Mouse (Mus musculus) MEL (cell line): ENCODE measurements around the gene Uba2. TPM values are rescaled to one million over a fixed set of nuclear protein-coding genes. Genes with fewer than 3 reads are reported as not detected.

Source experiments
- DNase-seq: peaks from one replicate; pipeline ENCODE4 v3.0.0; 2011; ENCODE audit warnings: low read depth, low spot score
- H3K27ac ChIP-seq: 2 replicates; pipeline ENCODE4 v1.5.1; 2012; ENCODE audit warnings: low read depth, mild to moderate bottlenecking, control low read depth, low read length, moderate library complexity; ENCODE audit not compliant: control insufficient read depth
- H3K27me3 ChIP-seq, 2 experiments: fragments of 150-350 bp in 1 of 2; sonication (generic) in 1 of 2; 2 replicates each; pipeline ENCODE4 v1.6.1; 2012; ENCODE audit warnings: low read length in 2 of 2, mild to moderate bottlenecking in 2 of 2, improper control_type of control experiment in 1 of 2, moderate library complexity in 1 of 2; ENCODE audit not compliant: insufficient read depth in 2 of 2, control insufficient read depth in 1 of 2
- H3K36me3 ChIP-seq, 2 experiments: 2 replicates each; pipeline ENCODE4 v1.6.1; 2012 to 2014; ENCODE audit warnings: low read length in 2 of 2, improper control_type of control experiment in 1 of 2, inconsistent platforms in 1 of 2, mild to moderate bottlenecking in 1 of 2; ENCODE audit not compliant: insufficient read depth in 2 of 2, control insufficient read depth in 1 of 2
- H3K4me1 ChIP-seq, 2 experiments: fragments of 150-350 bp in 1 of 2; sonication (generic) in 1 of 2; 2 replicates each; pipeline ENCODE4 v1.6.1; 2012; ENCODE audit warnings: low read length in 2 of 2, improper control_type of control experiment in 1 of 2, mild to moderate bottlenecking in 1 of 2; ENCODE audit not compliant: insufficient read depth in 2 of 2, control insufficient read depth in 1 of 2
- H3K4me3 ChIP-seq, 2 experiments: fragments of 150-350 bp in 1 of 2; sonication (generic) in 1 of 2; 2 replicates each; pipeline ENCODE4 v1.5.1; 2012; ENCODE audit warnings: low read depth in 2 of 2, low read length in 2 of 2, mild to moderate bottlenecking in 2 of 2, moderate library complexity in 2 of 2, control low read depth in 1 of 2, improper control_type of control experiment in 1 of 2; ENCODE audit not compliant: control insufficient read depth in 1 of 2, insufficient read depth in 1 of 2
- H3K79me2 ChIP-seq: 2 replicates; pipeline ENCODE4 v1.6.1; 2012; ENCODE audit warnings: mild to moderate bottlenecking, low read length, moderate library complexity; ENCODE audit not compliant: control insufficient read depth, poor library complexity, insufficient read depth
- H3K9ac ChIP-seq: 2 replicates; pipeline ENCODE4 v1.6.1; 2012; ENCODE audit warnings: low read depth, mild to moderate bottlenecking, control low read depth, low read length, moderate library complexity; ENCODE audit not compliant: control insufficient read depth, poor library complexity, severe bottlenecking
- H3K9me3 ChIP-seq: fragments of 150-350 bp; sonication (generic); replicated peaks from 2 replicates; pipeline ENCODE4 v1.6.1; 2012; ENCODE audit warnings: mild to moderate bottlenecking, low read length, improper control_type of control experiment, moderate library complexity; ENCODE audit not compliant: insufficient read depth
- CHD1 ChIP-seq: IDR thresholded peaks from 2 replicates; pipeline ENCODE4 v1.6.1; 2012; ENCODE audit warnings: low read depth, mild to moderate bottlenecking, inconsistent platforms, low read length, improper control_type of control experiment
- CHD2 ChIP-seq: IDR thresholded peaks from 2 replicates; pipeline ENCODE4 v1.6.1; 2011; ENCODE audit warnings: low read length, improper control_type of control experiment
- CTCF ChIP-seq, 3 experiments: IDR thresholded peaks in 2 of 3; conservative IDR thresholded peaks in 1 of 3; 2 replicates each; pipeline ENCODE4 v1.5.1; 2011 to 2012; ENCODE audit warnings: low read length in 3 of 3, low read depth in 2 of 3, mild to moderate bottlenecking in 2 of 3, improper control_type of control experiment in 1 of 3, inconsistent platforms in 1 of 3, mixed read lengths in 1 of 3, moderate library complexity in 1 of 3; ENCODE audit not compliant: control insufficient read depth in 1 of 3, insufficient read depth in 1 of 3, poor library complexity in 1 of 3, severe bottlenecking in 1 of 3
- E2F4 ChIP-seq: IDR thresholded peaks from 2 replicates; pipeline ENCODE4 v1.6.1; 2011; ENCODE audit warnings: low read depth, low read length, improper control_type of control experiment, borderline replicate concordance
- EP300 ChIP-seq, 2 experiments: IDR thresholded peaks; 2 replicates each; pipeline ENCODE4 v1.6.1; 2011; ENCODE audit warnings: improper control_type of control experiment in 2 of 2, low read length in 2 of 2, low read depth in 1 of 2, mild to moderate bottlenecking in 1 of 2
- ETS1 ChIP-seq: IDR thresholded peaks from 2 replicates; pipeline ENCODE4 v1.6.1; 2012; ENCODE audit warnings: low read depth, mild to moderate bottlenecking, inconsistent platforms, low read length, improper control_type of control experiment, moderate library complexity
- GATA1 ChIP-seq: IDR thresholded peaks from 2 replicates; pipeline ENCODE4 v1.6.1; 2011; ENCODE audit warnings: low read depth, low read length, improper control_type of control experiment
- JUND ChIP-seq: IDR thresholded peaks from 2 replicates; pipeline ENCODE4 v1.6.1; 2011; ENCODE audit warnings: low read depth, mild to moderate bottlenecking, improper control_type of control experiment, low read length
- KAT2A ChIP-seq: conservative IDR thresholded peaks from 2 replicates; pipeline ENCODE4 v1.6.1; 2012; ENCODE audit warnings: low read depth, low read length, improper control_type of control experiment, inconsistent platforms
- MAFK ChIP-seq: IDR thresholded peaks from 2 replicates; pipeline ENCODE4 v1.6.1; 2011; ENCODE audit warnings: low read depth, mild to moderate bottlenecking, low read length, improper control_type of control experiment, borderline replicate concordance
- MAX ChIP-seq: IDR thresholded peaks from 2 replicates; pipeline ENCODE4 v1.6.1; 2011; ENCODE audit warnings: low read length, improper control_type of control experiment
- MAZ ChIP-seq: IDR thresholded peaks from 2 replicates; pipeline ENCODE4 v1.6.1; 2012; ENCODE audit warnings: low read depth, mild to moderate bottlenecking, inconsistent platforms, low read length, improper control_type of control experiment
- MEF2A ChIP-seq: IDR thresholded peaks from 2 replicates; pipeline ENCODE4 v1.6.1; 2014; ENCODE audit warnings: low read depth, mild to moderate bottlenecking, inconsistent platforms, low read length, improper control_type of control experiment; ENCODE audit not compliant: poor library complexity, insufficient replicate concordance, severe bottlenecking; ENCODE audit errors: extremely low read depth
- MYC ChIP-seq: IDR thresholded peaks from 2 replicates; pipeline ENCODE4 v1.6.1; 2011; ENCODE audit warnings: low read depth, mild to moderate bottlenecking, low read length, improper control_type of control experiment, moderate library complexity
- POLR2A ChIP-seq, 2 experiments: IDR thresholded peaks; 2 replicates each; pipeline ENCODE4 v1.6.1; 2011 to 2012; ENCODE audit warnings: low read length in 2 of 2, mild to moderate bottlenecking in 2 of 2, control low read depth in 1 of 2, improper control_type of control experiment in 1 of 2, low read depth in 1 of 2, moderate library complexity in 1 of 2; ENCODE audit not compliant: control insufficient read depth in 1 of 2, insufficient read depth in 1 of 2, poor library complexity in 1 of 2
- POLR2AphosphoS2 ChIP-seq: IDR thresholded peaks from 2 replicates; pipeline ENCODE4 v1.6.1; 2011; ENCODE audit warnings: low read length, improper control_type of control experiment
- POLR2AphosphoS5 ChIP-seq: IDR thresholded peaks from 2 replicates; pipeline ENCODE4 v1.6.1; 2012; ENCODE audit warnings: low read depth, borderline replicate concordance, mild to moderate bottlenecking, inconsistent platforms, low read length, moderate library complexity, mixed read lengths
- RAD21 ChIP-seq: IDR thresholded peaks from 2 replicates; pipeline ENCODE4 v1.6.1; 2011; ENCODE audit warnings: mild to moderate bottlenecking, low read depth, low read length, improper control_type of control experiment
- RCOR1 ChIP-seq: IDR thresholded peaks from 2 replicates; pipeline ENCODE4 v1.6.1; 2012; ENCODE audit warnings: low read depth, mild to moderate bottlenecking, inconsistent platforms, low read length, improper control_type of control experiment
- SIN3A ChIP-seq: IDR thresholded peaks from 2 replicates; pipeline ENCODE4 v1.6.1; 2012; ENCODE audit warnings: low read length, improper control_type of control experiment, inconsistent platforms
- SMC3 ChIP-seq: IDR thresholded peaks from 2 replicates; pipeline ENCODE4 v1.6.1; 2011; ENCODE audit warnings: low read depth, low read length, improper control_type of control experiment
- TAL1 ChIP-seq: IDR thresholded peaks from 2 replicates; pipeline ENCODE4 v1.6.1; 2012; ENCODE audit warnings: mild to moderate bottlenecking, inconsistent platforms, low read length, moderate library complexity, mixed read lengths
- TBP ChIP-seq: IDR thresholded peaks from 2 replicates; pipeline ENCODE4 v1.8.0; 2011; ENCODE audit warnings: low read depth, low read length, improper control_type of control experiment
- TCF12 ChIP-seq: IDR thresholded peaks from 2 replicates; pipeline ENCODE4 v1.6.1; 2014; ENCODE audit warnings: low read depth, mild to moderate bottlenecking, inconsistent platforms, low read length, improper control_type of control experiment, moderate library complexity
- USF1 ChIP-seq: IDR thresholded peaks from 2 replicates; pipeline ENCODE4 v1.6.1; 2014; ENCODE audit warnings: low read depth, mild to moderate bottlenecking, inconsistent platforms, low read length, improper control_type of control experiment, moderate library complexity
- USF2 ChIP-seq, 2 experiments: IDR thresholded peaks; 2 replicates each; pipeline ENCODE4 v1.6.1; 2011 to 2012; ENCODE audit warnings: improper control_type of control experiment in 2 of 2, low read length in 2 of 2, borderline replicate concordance in 1 of 2, inconsistent platforms in 1 of 2, low read depth in 1 of 2, mild to moderate bottlenecking in 1 of 2; ENCODE audit not compliant: insufficient read depth in 1 of 2
- ZKSCAN1 ChIP-seq: IDR thresholded peaks from 2 replicates; pipeline ENCODE4 v1.6.1; 2012; ENCODE audit warnings: low read depth, mild to moderate bottlenecking, inconsistent platforms, low read length, improper control_type of control experiment, moderate library complexity
- ZNF384 ChIP-seq: IDR thresholded peaks from 2 replicates; pipeline ENCODE4 v1.6.1; 2012; ENCODE audit warnings: low read depth, mild to moderate bottlenecking, inconsistent platforms, low read length, improper control_type of control experiment
- polyA plus RNA-seq, 2 experiments: library from polyadenylated mRNA; stranded (reverse) in 1 of 2; unstranded in 1 of 2; fragments of >175 nt in 1 of 2; fragments of >200 nt in 1 of 2; gene quantifications; 2 replicates each; pipeline versions ENCODE4 v1.2.1 to v1.2.4; 2012; ENCODE audit warnings: low replicate concordance in 2 of 2, low read depth in 1 of 2; ENCODE audit not compliant: insufficient read length in 2 of 2, insufficient read depth in 1 of 2, missing spikeins in 1 of 2
- total RNA-seq: library from RNA; depleted of rRNA; stranded (reverse); fragments of 300-350 nt; gene quantifications from 2 replicates; pipeline ENCODE4 v1.2.3, GENCODE M21; 2012

Uba2 gene
- total and polyA plus RNA-seq, 3 experiments: 201 to 207 TPM; not detected in 1

- no peak overlapping the region for H3K27ac ChIP-seq
- peak; percentile 43 for DNase-seq
Observed at GRCm38 (mm10) chr7:34147193-34147592, 22.2 kb downstream of the Uba2 start.

GRCm38 (mm10) chr7:34141123-34141522 lies 28.3 kb downstream of the Uba2 start:
- H3K27ac ChIP-seq: no peak overlapping the region
- no peaks in the 10 kb centered on the region for H3K9me3 ChIP-seq
- no peak overlapping the region for H3K4me3 ChIP-seq
- H3K36me3 ChIP-seq: peaks cover 0 to 23% of the 10 kb centered on the region in 2 experiments; a peak in 2 of 4 replicates
- H3K9ac ChIP-seq: no peak overlapping the region
- DNase-seq: no peak
- no peaks in the 10 kb centered on the region for H3K27me3 ChIP-seq
- H3K79me2 ChIP-seq: no peaks in the 10 kb centered on the region
- TF ChIP-seq USF2 (IDR thresholded peaks at IDR 0.05; ENCODE audit: borderline replicate concordance in 1 of 2, insufficient read depth in 1 of 2, low read depth in 1 of 2, low read length in 2 of 2): no peak
- no peak for TF ChIP-seq POLR2A (IDR thresholded peaks at IDR 0.05; ENCODE audit: control insufficient read depth in 1 of 2, insufficient read depth in 1 of 2, low read depth in 1 of 2, low read length in 2 of 2, poor library complexity in 1 of 2)
- TF ChIP-seq ZKSCAN1: no peak
- no peak for TF ChIP-seq JUND
- TF ChIP-seq MAX: no peak
- no peak for TF ChIP-seq EP300 (IDR thresholded peaks at IDR 0.05; ENCODE audit: low read depth in 1 of 2, low read length in 2 of 2)
- no peak for TF ChIP-seq SMC3
- TF ChIP-seq TBP: no peak
- no peak for TF ChIP-seq CHD2
- TF ChIP-seq KAT2A: no peak
- no peak for TF ChIP-seq TAL1
- no peak for TF ChIP-seq MYC
- no peak for TF ChIP-seq ETS1
- no peak for TF ChIP-seq RAD21
- TF ChIP-seq GATA1: no peak
- TF ChIP-seq POLR2AphosphoS2: no peak
- TF ChIP-seq, all 39 proteins: peak for 0
- no peaks in the 10 kb centered on the region for H3K4me1 ChIP-seq

More at GRCm38 (mm10) chr7:34147193-34147592, 22.2 kb downstream of the Uba2 start:
- H3K9ac ChIP-seq: no peak overlapping the region
- TF ChIP-seq POLR2AphosphoS5 (no peak), ZNF384 (no peak), CHD1 (no peak), TCF12 (0 out of 2 replicates have a peak, but pooled peaks have one; percentile 19), MAX (no peak), MAFK (no peak), SMC3 (no peak), MEF2A (no peak), EP300 (IDR thresholded peaks at IDR 0.05; ENCODE audit: low read depth in 1 of 2, low read length in 2 of 2) (peak; percentile 23 to 56; a peak in 3 of 4 replicates), TAL1 (peak; percentile 49), SIN3A (no peak), CTCF (IDR thresholded peaks at IDR 0.05 in 2 of 3, conservative IDR thresholded peaks at IDR 0.05 in 1 of 3; ENCODE audit: control insufficient read depth in 1 of 3, insufficient read depth in 1 of 3, low read depth in 2 of 3, low read length in 3 of 3, poor library complexity in 1 of 3, severe bottlenecking in 1 of 3) (no peak), TBP (no peak), RAD21 (no peak), E2F4 (no peak), GATA1 (peak; percentile 57), MYC (no peak), USF1 (no peak), POLR2A (IDR thresholded peaks at IDR 0.05; ENCODE audit: control insufficient read depth in 1 of 2, insufficient read depth in 1 of 2, low read depth in 1 of 2, low read length in 2 of 2, poor library complexity in 1 of 2) (no peak; a peak in 1 of 4 replicates), ETS1 (no peak), MAZ (no peak), RCOR1 (peak; percentile 60)
- TF ChIP-seq, all 39 proteins: peak for 5
- H3K4me1 ChIP-seq: peaks cover 0 to 8% of the 10 kb centered on the region in 2 experiments; a peak in 1 of 4 replicates
- H3K79me2 ChIP-seq: peaks cover 2% of the 10 kb centered on the region; the same call in 1 of the 2 replicates
- no peak overlapping the region for H3K4me3 ChIP-seq
- H3K36me3 ChIP-seq: peaks cover 6 to 53% of the 10 kb centered on the region in 2 experiments
- H3K27me3 ChIP-seq: no peaks in the 10 kb centered on the region
- no peaks in the 10 kb centered on the region for H3K9me3 ChIP-seq
